Mouse (Mus musculus): ENCODE data around the gene Chp2.
A peak's percentile ranks its signal among the peaks of the same experiment; 100 is the strongest.
"Not testable (repeated sequence)": the region's sequence is repeated elsewhere in the genome, so short reads cannot be mapped to it uniquely, and the experiment has no call there.

Gene Chp2

DNA sequence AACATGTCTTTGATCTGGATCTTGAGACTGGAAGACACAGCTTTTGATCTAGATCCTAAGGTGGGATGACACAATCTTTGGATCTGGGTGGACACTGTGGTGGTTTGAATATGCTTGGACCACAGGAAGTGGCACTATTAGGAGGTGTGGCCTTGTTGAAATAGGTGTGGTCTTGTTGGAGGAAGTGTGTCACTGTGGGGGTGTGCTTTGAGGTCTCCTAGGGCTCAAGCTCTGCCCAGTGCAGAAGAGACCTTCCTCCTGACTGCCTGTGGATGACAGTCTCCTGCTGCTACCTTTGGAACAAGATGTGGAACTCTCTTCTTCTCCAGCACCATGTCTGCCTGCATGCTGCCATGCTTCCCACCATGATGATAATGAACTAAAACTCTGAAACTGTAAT is 23.4 kb downstream of the Chp2 start:
- not testable (repeated sequence) for DNase-seq (ENCODE audit: low spot score)

DNA sequence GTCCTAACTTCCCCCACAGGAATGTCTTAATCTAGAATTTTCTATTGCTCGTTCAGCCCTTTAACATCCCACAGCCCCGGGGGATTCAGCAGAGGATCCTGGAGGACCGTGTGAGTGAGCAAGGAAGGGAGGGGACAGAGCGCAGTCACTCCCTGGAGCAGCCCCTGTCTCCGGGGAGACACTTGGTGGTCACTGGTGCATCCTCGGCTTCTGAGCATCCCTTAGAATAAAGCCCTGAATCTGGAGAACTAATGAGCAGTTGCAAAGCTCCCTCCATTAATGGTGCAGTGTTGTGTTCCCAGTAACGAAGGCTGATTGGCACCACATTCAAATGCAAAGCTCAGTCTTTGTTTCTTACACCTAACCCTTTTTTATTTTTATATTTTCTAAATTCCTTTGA is 24.9 kb downstream of the Chp2 start:
- no peak for DNase-seq (ENCODE audit: low spot score)

DNA sequence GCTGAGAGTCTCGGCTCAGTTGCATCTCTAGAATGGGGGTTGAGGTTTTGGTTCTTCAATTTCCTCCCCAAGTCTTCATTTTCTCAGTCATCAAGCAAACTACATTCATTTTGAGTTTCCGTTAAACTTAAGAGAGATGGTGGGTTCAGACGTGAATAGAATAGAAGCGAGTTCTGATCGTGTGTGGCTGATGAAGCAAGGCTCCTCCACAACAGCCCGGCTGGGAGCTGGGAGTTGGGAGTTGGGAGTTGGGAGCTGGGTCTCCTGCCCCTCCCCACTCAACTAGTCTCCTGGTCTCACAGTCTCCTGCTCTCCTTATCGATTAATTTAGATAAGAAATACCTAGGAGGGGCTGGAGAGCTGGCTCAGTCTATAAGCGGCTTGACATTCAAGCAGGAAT is 25.3 kb downstream of the Chp2 start:
- no peak for DNase-seq (ENCODE audit: low spot score)

DNA sequence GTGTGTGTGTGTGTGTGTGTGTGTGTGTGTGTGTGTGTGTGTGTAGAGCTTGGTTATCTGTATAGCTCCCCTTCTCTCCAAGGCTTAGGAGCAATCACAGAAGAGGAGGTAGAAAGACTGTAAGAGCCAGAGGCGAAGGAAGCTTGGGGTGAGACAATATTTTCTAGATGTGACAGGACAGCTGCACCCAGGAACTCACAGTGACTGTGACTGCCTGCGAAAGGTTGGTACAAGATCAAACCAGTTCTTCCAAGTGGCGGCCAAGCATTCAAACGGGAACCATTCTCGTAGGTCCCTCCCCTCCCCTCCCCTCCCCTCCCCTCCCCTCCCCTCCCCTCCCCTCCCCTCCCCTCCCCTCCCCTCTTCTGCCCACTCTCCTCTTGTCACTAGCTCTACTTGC is 26.7 kb downstream of the Chp2 start:
- no peak for DNase-seq (ENCODE audit: low spot score)

DNA sequence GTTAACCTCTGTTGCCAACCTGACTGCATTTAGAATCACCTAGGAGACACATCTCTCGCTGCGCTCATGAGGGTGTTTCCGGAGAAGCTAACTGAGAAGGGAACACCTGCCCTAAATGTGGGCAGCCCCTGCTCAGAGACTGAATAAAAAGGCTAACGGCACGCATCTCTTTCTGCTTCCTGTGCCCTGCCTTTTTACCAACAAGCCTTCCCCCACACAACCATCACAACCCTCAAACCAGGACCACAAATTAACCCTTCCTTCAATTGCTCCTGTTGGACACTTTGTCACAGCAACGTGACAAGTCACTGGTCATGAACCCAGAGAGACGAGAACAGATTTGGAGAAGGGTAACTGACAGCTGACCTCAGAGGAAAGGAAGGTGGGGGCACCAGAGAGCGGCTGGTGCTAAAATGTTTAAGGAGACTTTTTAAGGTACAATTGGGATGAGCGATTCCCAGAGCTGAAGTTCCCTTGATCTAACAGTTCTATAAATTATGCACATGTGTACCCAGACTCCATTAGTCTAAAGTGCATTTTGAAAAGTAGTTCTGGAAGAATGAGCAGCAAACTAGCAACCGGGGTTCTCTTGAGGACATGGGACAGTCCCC is 28.1 kb downstream of the Chp2 start:
- DNase-seq (ENCODE audit: low spot score): peak; percentile 20

DNA sequence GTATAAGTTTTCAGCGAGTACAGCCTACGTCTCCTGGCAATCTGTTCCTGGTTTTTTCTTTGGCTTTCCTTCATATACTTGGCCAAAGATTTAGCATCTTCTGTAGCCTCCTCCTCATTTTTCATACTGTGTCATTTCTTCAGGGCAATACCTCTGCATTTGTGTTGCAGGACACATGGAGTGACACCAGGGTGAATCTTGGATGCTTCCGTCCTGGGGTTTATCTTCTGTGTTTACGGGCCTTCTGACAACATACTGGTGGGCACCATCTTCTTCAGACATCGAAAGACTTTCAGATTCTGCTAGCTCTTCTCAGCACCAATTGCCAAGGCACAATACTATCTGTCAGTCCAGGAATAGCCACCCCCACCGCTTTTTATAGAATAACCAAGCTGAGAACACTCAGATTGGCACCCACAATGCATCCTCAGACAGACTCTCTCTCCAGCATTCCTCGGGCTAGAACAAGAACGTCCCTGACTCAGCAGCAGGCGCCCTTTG is 30.1 kb downstream of the Chp2 start:
- DNase-seq (ENCODE audit: low spot score): no peak

DNA sequence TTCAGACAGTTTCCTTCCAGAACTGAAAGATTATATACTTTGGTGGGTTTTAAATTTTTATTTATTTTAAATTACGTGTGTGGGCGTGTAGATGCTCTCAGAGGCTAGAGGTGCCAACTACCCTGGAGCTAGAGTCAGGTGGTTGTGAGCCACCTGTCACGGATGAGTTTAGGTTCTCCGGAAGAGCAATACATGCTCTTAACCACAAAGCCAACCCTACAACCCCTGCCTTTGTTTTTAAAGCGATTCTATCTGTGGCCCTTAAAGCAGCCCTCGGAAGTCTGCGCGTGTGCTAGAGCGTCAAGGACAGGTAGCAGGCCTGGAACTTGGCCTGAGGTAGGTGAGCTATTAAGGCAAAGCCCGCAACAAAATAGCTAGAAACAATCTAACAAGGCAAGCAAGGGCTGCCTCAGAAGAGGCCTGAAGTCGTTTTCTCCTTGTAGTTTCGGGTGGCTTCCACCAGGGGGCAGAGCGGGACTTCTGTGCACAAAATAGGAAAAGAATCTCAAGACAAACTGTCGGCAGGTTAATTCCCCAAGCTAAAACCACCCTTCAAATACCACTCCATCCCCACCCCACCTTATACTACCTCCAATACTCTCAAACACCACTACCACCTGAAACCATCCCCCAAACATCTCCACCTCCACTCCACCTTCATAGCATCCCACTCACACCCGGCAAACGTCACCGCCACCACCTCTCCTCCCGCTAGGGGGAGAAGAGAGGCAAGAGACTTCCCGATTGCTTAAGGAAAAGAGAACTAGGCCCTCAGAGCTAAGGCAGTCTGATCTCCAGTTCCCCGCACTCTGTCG is 32.1 kb downstream of the Chp2 start:
- peak; percentile 74 for DNase-seq (ENCODE audit: low spot score)

DNA sequence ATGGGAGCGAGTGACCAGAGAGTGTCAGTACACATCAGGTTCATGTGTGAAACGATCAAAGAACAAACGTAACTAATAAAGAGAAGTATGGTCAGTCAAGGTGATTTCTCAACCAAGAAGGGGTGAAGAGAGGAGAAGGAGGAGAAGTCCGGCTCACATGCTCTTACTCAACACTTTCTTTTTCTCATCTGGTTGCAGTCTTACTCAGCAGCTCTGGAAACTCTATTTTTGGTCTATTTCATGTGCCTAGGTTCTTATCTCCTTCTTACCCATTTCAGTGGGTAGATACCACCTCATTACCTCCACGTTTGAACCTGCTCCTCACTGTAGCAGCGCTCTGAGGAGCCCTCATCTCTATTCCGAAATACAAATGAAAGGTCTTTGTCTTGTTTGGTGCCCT is 37.4 kb downstream of the Chp2 start:
- no peak for DNase-seq (ENCODE audit: low spot score)

DNA sequence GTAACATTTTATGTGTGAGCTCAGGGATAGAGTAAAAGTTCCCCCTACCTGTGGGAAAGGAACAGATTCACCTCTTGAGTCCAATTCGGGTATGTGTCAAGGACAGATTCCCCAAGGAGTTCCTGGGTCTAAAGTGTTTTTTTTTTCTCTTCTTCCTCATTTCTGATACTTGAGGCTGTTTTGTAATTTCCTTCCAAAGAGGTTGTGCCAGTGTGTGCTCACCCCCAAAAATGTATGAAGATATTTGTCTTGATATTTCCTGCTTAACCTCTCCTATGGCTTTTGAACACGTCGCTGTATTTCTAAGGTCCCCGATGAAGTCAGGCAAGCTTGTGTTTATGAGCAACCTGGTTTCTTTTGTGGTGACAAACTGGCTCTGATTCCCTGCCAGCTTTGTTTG is 39.2 kb downstream of the Chp2 start:
- DNase-seq (ENCODE audit: low spot score): no peak

DNA sequence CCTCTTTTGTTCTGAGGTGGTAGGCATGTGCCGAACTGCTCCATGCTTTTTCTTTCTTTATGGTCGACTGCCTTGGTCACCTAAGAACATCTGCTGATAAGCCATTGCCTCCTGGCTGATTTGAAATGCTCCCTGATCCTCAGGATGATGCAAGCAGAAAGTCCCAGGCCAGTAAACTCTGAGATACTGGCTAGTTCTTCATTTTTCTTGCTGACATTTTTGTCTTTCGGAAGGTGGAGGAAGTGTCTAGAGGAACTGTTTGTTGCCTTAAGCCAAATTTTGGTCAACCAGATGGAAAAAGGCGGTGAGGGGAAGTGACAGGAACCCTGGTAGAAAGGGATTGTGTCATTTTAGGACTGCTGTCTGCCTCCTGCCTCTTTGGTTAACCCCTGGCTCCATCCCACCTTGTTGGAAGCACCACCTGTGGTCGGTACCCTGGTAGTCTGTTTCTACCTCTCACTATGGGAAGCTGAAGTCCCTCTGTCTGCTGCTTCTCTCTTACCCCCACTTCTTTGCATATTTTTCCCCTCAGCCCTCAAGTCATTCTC is 40.8 kb downstream of the Chp2 start:
- no peak for DNase-seq (ENCODE audit: low spot score)

DNA sequence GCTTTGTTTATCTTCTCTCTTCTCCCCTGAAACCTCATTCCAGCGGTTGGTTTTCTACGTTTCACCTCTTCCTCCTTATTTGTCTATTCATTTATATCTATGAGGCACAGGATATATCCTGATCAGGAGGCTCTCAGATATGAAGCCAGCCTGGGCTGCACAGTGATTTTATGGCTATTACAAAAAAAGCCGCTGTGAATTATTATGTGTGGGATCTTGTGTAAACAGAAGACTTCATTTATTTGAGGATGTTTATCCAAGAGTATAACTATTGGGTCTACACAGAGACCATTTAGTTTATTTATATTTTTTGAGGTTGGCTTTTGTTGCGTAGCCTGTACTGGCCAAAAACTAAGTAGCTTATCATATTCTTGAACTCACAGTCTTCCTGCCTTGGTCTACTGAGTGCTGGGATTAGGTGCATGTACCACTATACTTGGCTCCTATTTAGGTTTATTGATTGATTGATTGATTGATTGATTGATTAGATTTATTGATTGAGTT is 49.7 kb downstream of the Chp2 start:
- DNase-seq (ENCODE audit: low spot score): no peak

DNA sequence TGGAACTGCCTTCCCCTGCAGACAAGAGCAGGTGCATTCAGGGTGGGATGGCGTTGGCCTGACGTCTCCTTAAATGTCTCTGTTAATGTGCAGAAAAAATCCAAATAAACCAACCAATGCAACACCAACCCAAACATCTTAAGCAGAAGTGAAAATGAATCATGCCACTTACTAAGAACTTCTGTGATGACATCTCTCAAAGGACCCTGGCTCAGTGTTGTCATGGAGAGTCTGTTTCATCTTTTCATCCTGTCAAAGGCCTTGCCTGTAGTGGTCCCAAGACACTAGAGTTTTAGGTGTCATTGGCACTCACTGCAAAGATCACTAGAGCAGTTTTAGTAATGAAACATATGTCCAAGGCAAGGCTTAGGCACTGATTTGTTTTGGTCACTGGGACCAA is 53.0 kb downstream of the Chp2 start:
- no peak for DNase-seq (ENCODE audit: low spot score)
